In the genomic region with DNA sequence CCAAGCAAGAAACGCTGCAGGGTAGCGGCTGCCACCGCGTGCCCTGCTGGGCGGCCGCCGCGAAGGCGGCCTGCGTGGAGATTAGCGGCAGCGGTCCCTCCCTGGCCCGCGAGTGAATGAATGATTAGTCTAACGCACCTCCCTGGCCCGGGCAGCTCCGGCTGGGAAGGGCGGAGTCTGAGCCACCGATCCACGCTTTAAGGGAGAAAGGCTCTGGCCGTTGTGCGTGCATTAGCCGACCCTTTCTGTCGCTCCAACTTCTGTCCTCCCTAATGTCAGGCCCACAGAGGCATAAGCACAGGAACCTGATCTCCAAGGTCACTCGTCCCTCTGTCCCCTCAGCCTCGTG, we compare ENCODE assay signal across 8 mouse cellular contexts. TPM values are rescaled to one million over a fixed set of nuclear protein-coding genes. Genes with fewer than 3 reads are reported as not detected.
A peak's percentile ranks its signal among the peaks of the same experiment; 100 is the strongest.
DNase-seq lines count a peak whose midpoint lies in the region; ATAC-seq and TF ChIP-seq lines count a peak whose summit lies in the region.

No protein-coding gene starts in this region.

- peaks cover 64% of the 10 kb centered on the region for H3K27me3 ChIP-seq in embryonic facial prominence, embryonic 15.5 days
- H3K27me3 ChIP-seq in hindbrain, embryonic 13.5 days: peaks cover 54% of the 10 kb centered on the region
- H3K27me3 ChIP-seq in myocyte (ENCODE audit: control insufficient read depth, insufficient read depth, insufficient read length): no peaks in the 10 kb centered on the region

- peak overlapping the region; percentile 92 for H3ac ChIP-seq in myocyte (ENCODE audit: control insufficient read depth, insufficient read length)

- H3K9ac ChIP-seq in embryonic facial prominence, embryonic 15.5 days: peak overlapping the region; percentile 51
- H3K9ac ChIP-seq in hindbrain, embryonic 13.5 days: peak overlapping the region; percentile 86

- 1% methylated on average over 18 of the region's 26 CpGs for WGBS in embryonic facial prominence, embryonic 15.5 days
- WGBS in hindbrain, embryonic 13.5 days: under 1% methylated on average over 26 of the region's 26 CpGs

- peak; percentile 49 for ATAC-seq in cerebellum, adult (ENCODE audit: insufficient number of reproducible peaks, low FRiP score, low TSS enrichment)
- peak; percentile 35; the same call in 1 of the 2 replicates for ATAC-seq in embryonic facial prominence, embryonic 15.5 days (ENCODE audit: insufficient number of reproducible peaks, low FRiP score, low TSS enrichment, low read depth)
- ATAC-seq in hindbrain, embryonic 13.5 days (ENCODE audit: low FRiP score): peak; percentile 62

- peak overlapping the region; percentile 98 for H3K4me2 ChIP-seq in embryonic facial prominence, embryonic 15.5 days (replicated peaks)
- H3K4me2 ChIP-seq in hindbrain, embryonic 13.5 days: peak overlapping the region; percentile 98
- H3K4me2 ChIP-seq in myocyte (ENCODE audit: low read depth): peak overlapping the region; percentile 81

- no peaks in the 10 kb centered on the region for H3K79me2 ChIP-seq in myocyte (ENCODE audit: control insufficient read depth, insufficient read depth)

- DNase-seq in cerebellum, adult 8-10 months: no peak
- DNase-seq in adrenal gland, adult 18-20 months (ENCODE audit: low spot score in 2 of 2): peak; percentile 44 to 45
- peak; percentile 23 for DNase-seq in liver
- peak; percentile 19 for DNase-seq in urinary bladder, postnatal 25 days (ENCODE audit: low spot score)

- H3K4me3 ChIP-seq in embryonic facial prominence, embryonic 15.5 days (replicated peaks): peak overlapping the region; percentile 67
- H3K4me3 ChIP-seq in hindbrain, embryonic 13.5 days: peak overlapping the region; percentile 75
- peak overlapping the region; percentile 48 for H3K4me3 ChIP-seq in myocyte

- H3K36me3 ChIP-seq in embryonic facial prominence, embryonic 15.5 days: no peaks in the 10 kb centered on the region
- H3K36me3 ChIP-seq in hindbrain, embryonic 13.5 days: no peaks in the 10 kb centered on the region
- H3K36me3 ChIP-seq in myocyte (ENCODE audit: control insufficient read depth, insufficient read depth): no peaks in the 10 kb centered on the region

- peak overlapping the region; percentile 69; the same call in 1 of the 2 replicates for H3K27ac ChIP-seq in embryonic facial prominence, embryonic 15.5 days (replicated peaks)
- peak overlapping the region; percentile 87 for H3K27ac ChIP-seq in hindbrain, embryonic 13.5 days

- peak; percentile 57 for TF ChIP-seq POLR2A in myocyte (IDR thresholded peaks at IDR 0.05; ENCODE audit: insufficient read length, low read depth)

- no peaks in the 10 kb centered on the region for H3K9me3 ChIP-seq in embryonic facial prominence, embryonic 15.5 days (replicated peaks)
- no peaks in the 10 kb centered on the region for H3K9me3 ChIP-seq in hindbrain, embryonic 13.5 days

- peaks cover 17% of the 10 kb centered on the region for H3K4me1 ChIP-seq in embryonic facial prominence, embryonic 15.5 days
- H3K4me1 ChIP-seq in hindbrain, embryonic 13.5 days (replicated peaks): peaks cover 17% of the 10 kb centered on the region

TF ChIP-seq in myocyte, 11 proteins besides CTCF, POLR2A, EP300 and RAD21:
- TF ChIP-seq TCF3 (IDR thresholded peaks at IDR 0.05; ENCODE audit: insufficient read length, low read depth) (no peak), MYOG (IDR thresholded peaks at IDR 0.05; ENCODE audit: control insufficient read depth in 1 of 3, insufficient read depth in 1 of 3, insufficient read length in 2 of 3, low read depth in 2 of 3) (no peak), SRF (IDR thresholded peaks at IDR 0.05; ENCODE audit: control insufficient read depth, insufficient read length, low read depth) (no peak), TCF12 (IDR thresholded peaks at IDR 0.05; ENCODE audit: insufficient read depth, poor library complexity, severe bottlenecking) (no peak), USF1 (IDR thresholded peaks at IDR 0.05; ENCODE audit: low read depth) (no peak), CEBPB (IDR thresholded peaks at IDR 0.05; ENCODE audit: insufficient read depth, poor library complexity, severe bottlenecking) (no peak), E2F4 (IDR thresholded peaks at IDR 0.05; ENCODE audit: insufficient read depth) (no peak), MAX (IDR thresholded peaks at IDR 0.05; ENCODE audit: low read depth) (no peak), REST (IDR thresholded peaks at IDR 0.05; ENCODE audit: insufficient read depth, insufficient read length) (no peak), POLR2AphosphoS2 (IDR thresholded peaks at IDR 0.05; ENCODE audit: insufficient read length, low read depth) (no peak), MYOD1 (IDR thresholded peaks at IDR 0.05; ENCODE audit: control insufficient read depth in 1 of 3, insufficient read length in 2 of 3, low read depth in 2 of 3) (no peak)

RNA-seq across cellular contexts. Expression of a gene that starts 0.4 kb away (rescaled TPM):
- total RNA-seq in adrenal gland, adult 18-20 months (2021): 1 to 10 TPM; 1.0 to 2.2 TPM
- 10.3 and 11.1 TPM in 2 replicates for polyA plus RNA-seq in embryonic facial prominence, embryonic 15.5 days (2015; fragmentation: Nextera tagmentation; extraction: Ambion mirVana)
- 5.8 and 6.0 TPM in 2 replicates for polyA plus RNA-seq in hindbrain, embryonic 13.5 days (2015; fragmentation: Nextera tagmentation; extraction: Ambion mirVana)
- polyA plus RNA-seq in myocyte (2012; fragmentation: generic; extraction: Trizol): 2.2 TPM
